Mouse (Mus musculus) MEL (cell line): ENCODE measurements at regions not wholly inside any gene's neighbourhood (a gene's known extent, or its start where the extent isn't known, plus 50 kb on each side); places are given as distances from the start of the nearest gene placed in this dataset.

Experiments used
- CTCF ChIP-seq, 3 experiments: IDR thresholded peaks in 2 of 3; conservative IDR thresholded peaks in 1 of 3; 2 replicates each; pipeline ENCODE4 v1.5.1; 2011 to 2012; ENCODE audit warnings: low read length in 3 of 3, low read depth in 2 of 3, mild to moderate bottlenecking in 2 of 3, improper control_type of control experiment in 1 of 3, inconsistent platforms in 1 of 3, mixed read lengths in 1 of 3, moderate library complexity in 1 of 3; ENCODE audit not compliant: control insufficient read depth in 1 of 3, insufficient read depth in 1 of 3, poor library complexity in 1 of 3, severe bottlenecking in 1 of 3
- EP300 ChIP-seq, 2 experiments: IDR thresholded peaks; 2 replicates each; pipeline ENCODE4 v1.6.1; 2011; ENCODE audit warnings: improper control_type of control experiment in 2 of 2, low read length in 2 of 2, low read depth in 1 of 2, mild to moderate bottlenecking in 1 of 2
- GATA1 ChIP-seq: IDR thresholded peaks from 2 replicates; pipeline ENCODE4 v1.6.1; 2011; ENCODE audit warnings: low read depth, low read length, improper control_type of control experiment
- MAX ChIP-seq: IDR thresholded peaks from 2 replicates; pipeline ENCODE4 v1.6.1; 2011; ENCODE audit warnings: low read length, improper control_type of control experiment
- MEF2A ChIP-seq: IDR thresholded peaks from 2 replicates; pipeline ENCODE4 v1.6.1; 2014; ENCODE audit warnings: low read depth, mild to moderate bottlenecking, inconsistent platforms, low read length, improper control_type of control experiment; ENCODE audit not compliant: poor library complexity, insufficient replicate concordance, severe bottlenecking; ENCODE audit errors: extremely low read depth
- MXI1 ChIP-seq: IDR thresholded peaks from 2 replicates; pipeline ENCODE4 v1.6.1; 2011; ENCODE audit warnings: mild to moderate bottlenecking, low read depth, low read length, improper control_type of control experiment
- POLR2A ChIP-seq, 2 experiments: IDR thresholded peaks; 2 replicates each; pipeline ENCODE4 v1.6.1; 2011 to 2012; ENCODE audit warnings: low read length in 2 of 2, mild to moderate bottlenecking in 2 of 2, control low read depth in 1 of 2, improper control_type of control experiment in 1 of 2, low read depth in 1 of 2, moderate library complexity in 1 of 2; ENCODE audit not compliant: control insufficient read depth in 1 of 2, insufficient read depth in 1 of 2, poor library complexity in 1 of 2
- TCF12 ChIP-seq: IDR thresholded peaks from 2 replicates; pipeline ENCODE4 v1.6.1; 2014; ENCODE audit warnings: low read depth, mild to moderate bottlenecking, inconsistent platforms, low read length, improper control_type of control experiment, moderate library complexity
- UBTF ChIP-seq: IDR thresholded peaks from 2 replicates; pipeline ENCODE4 v1.6.1; 2012; ENCODE audit warnings: low read depth, mild to moderate bottlenecking, inconsistent platforms, low read length, improper control_type of control experiment, moderate library complexity, borderline replicate concordance; ENCODE audit not compliant: insufficient read depth
- USF1 ChIP-seq: IDR thresholded peaks from 2 replicates; pipeline ENCODE4 v1.6.1; 2014; ENCODE audit warnings: low read depth, mild to moderate bottlenecking, inconsistent platforms, low read length, improper control_type of control experiment, moderate library complexity

DNA sequence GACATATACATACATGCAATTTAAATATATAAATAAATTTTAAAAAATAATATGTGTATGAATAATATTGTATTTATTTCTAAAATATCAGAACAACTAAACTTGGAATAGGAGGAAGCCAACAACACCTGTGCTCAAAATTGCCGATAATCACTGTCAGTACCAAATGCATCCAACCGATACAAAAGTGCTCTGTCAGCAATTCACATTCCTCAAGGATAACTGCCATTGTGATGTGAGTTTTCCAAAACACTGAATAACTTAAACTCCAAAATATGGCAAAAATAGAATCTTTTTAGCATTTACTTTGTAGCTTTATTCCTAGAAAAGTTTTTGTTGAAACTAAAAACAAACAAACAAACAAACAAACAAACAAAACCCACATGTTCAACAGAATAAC is 279.4 kb downstream of the Actr3 start:
- TF ChIP-seq CTCF (IDR thresholded peaks at IDR 0.05 in 2 of 3, conservative IDR thresholded peaks at IDR 0.05 in 1 of 3; ENCODE audit: control insufficient read depth in 1 of 3, insufficient read depth in 1 of 3, low read depth in 2 of 3, low read length in 3 of 3, poor library complexity in 1 of 3, severe bottlenecking in 1 of 3) (no peak), EP300 (IDR thresholded peaks at IDR 0.05; ENCODE audit: low read depth in 1 of 2, low read length in 2 of 2) (no peak), UBTF (no peak), USF1 (no peak), MEF2A (no peak), GATA1 (no peak), MXI1 (no peak), MAX (no peak), POLR2A (IDR thresholded peaks at IDR 0.05; ENCODE audit: control insufficient read depth in 1 of 2, insufficient read depth in 1 of 2, low read depth in 1 of 2, low read length in 2 of 2, poor library complexity in 1 of 2) (no peak), TCF12 (no peak)
